Mouse (Mus musculus): ENCODE measurements around the gene Tbc1d4. TPM values are rescaled to one million over a fixed set of nuclear protein-coding genes. Genes with fewer than 3 reads are reported as not detected.

Gene Tbc1d4
- polyA plus RNA-seq, 1 experiment from 2014 or later = 13.0 TPM

GRCm38 (mm10) chr14:101430536-101430935, 178.5 kb downstream of the Tbc1d4 start:
- no peak for DNase-seq
- Histone ChIP-seq H3K4me3 (ENCODE audit: low read depth, low read length) (no peak overlapping the region), H3K27ac (ENCODE audit: low read depth) (no peak overlapping the region), H3K9me3 (ENCODE audit: low read depth, low read length) (no peaks in the 10 kb centered on the region), H3K9ac (no peak overlapping the region), H3K4me2 (no peak overlapping the region), H3K27me3 (ENCODE audit: insufficient read depth, low read length) (no peaks in the 10 kb centered on the region), H3K36me3 (ENCODE audit: insufficient read depth) (no peaks in the 10 kb centered on the region), H3K4me1 (ENCODE audit: insufficient read depth) (no peaks in the 10 kb centered on the region)
- no peak for TF ChIP-seq CTCF (IDR thresholded peaks at IDR 0.05; ENCODE audit: low read depth)
- WGBS = 78% methylated on average over 5 of the region's 5 CpGs
- ATAC-seq (ENCODE audit: insufficient read depth) = no peak

GRCm38 (mm10) chr14:101428805-101429516, 180.0 kb downstream of the Tbc1d4 start:
- peak; percentile 81 for DNase-seq

DNA sequence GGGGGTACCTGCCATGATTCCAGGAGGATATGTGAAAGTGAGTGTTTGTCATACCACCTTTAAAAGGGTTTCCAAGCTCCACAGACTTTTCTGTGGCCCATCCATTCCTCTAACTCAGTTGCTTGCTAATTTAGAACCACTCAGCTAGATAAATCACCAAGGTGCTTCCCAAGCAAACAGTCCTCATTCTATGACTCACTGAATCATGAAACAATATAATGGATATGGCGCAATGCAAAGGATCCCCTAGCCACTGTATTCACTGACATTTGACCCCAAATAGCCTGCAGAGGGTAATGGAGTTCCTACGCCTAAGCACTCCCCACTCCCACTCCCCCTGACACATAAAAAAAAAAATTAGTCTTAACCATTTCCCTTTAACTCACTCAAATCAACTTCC, 191.3 kb downstream of the Tbc1d4 start:
- Histone ChIP-seq H3K27ac (ENCODE audit: low read depth) (no peak overlapping the region), H3K4me2 (no peak overlapping the region), H3K9ac (no peak overlapping the region), H3K4me1 (ENCODE audit: insufficient read depth) (no peaks in the 10 kb centered on the region), H3K4me3 (ENCODE audit: low read depth, low read length) (no peak overlapping the region), H3K9me3 (ENCODE audit: low read depth, low read length) (no peaks in the 10 kb centered on the region), H3K36me3 (ENCODE audit: insufficient read depth) (no peaks in the 10 kb centered on the region), H3K27me3 (ENCODE audit: insufficient read depth, low read length) (no peaks in the 10 kb centered on the region)
- no peak for ATAC-seq (ENCODE audit: insufficient read depth)
- 72% methylated on average over 2 of the region's 2 CpGs for WGBS
- no peak for DNase-seq
- no peak for TF ChIP-seq CTCF (IDR thresholded peaks at IDR 0.05; ENCODE audit: low read depth)

More at GRCm38 (mm10) chr14:101428805-101429516, 180.0 kb downstream of the Tbc1d4 start:
- Histone ChIP-seq H3K27me3 (ENCODE audit: insufficient read depth, low read length) (no peaks in the 10 kb centered on the region), H3K9ac (no peak overlapping the region), H3K27ac (ENCODE audit: low read depth) (no peak overlapping the region), H3K4me3 (ENCODE audit: low read depth, low read length) (no peak overlapping the region), H3K4me2 (no peak overlapping the region), H3K4me1 (ENCODE audit: insufficient read depth) (no peaks in the 10 kb centered on the region), H3K36me3 (ENCODE audit: insufficient read depth) (no peaks in the 10 kb centered on the region), H3K9me3 (ENCODE audit: low read depth, low read length) (no peaks in the 10 kb centered on the region)
- WGBS = 34% methylated on average over 3 of the region's 3 CpGs
- TF ChIP-seq CTCF (IDR thresholded peaks at IDR 0.05; ENCODE audit: low read depth) = peak; percentile 74
- peak; percentile 31; the same call in 1 of the 2 replicates for ATAC-seq (ENCODE audit: insufficient read depth)

Other genes with a start within 250 kb of the Tbc1d4 start
- gene Commd6, start 31.5 kb upstream of the Tbc1d4 start, polyA plus RNA-seq (2014; fragmentation: Nextera tagmentation; extraction: Ambion mirVana) = 75.3 and 88.6 TPM in 2 replicates
- gene Uchl3, start 44.8 kb upstream of the Tbc1d4 start, polyA plus RNA-seq (2014; fragmentation: Nextera tagmentation; extraction: Ambion mirVana) = 150 and 154 TPM in 2 replicates
- 1.2 and 1.5 TPM in 2 replicates for gene Gm9922, start 120.6 kb upstream of the Tbc1d4 start, polyA plus RNA-seq (2014; fragmentation: Nextera tagmentation; extraction: Ambion mirVana)
- gene Lmo7, start 120.8 kb upstream of the Tbc1d4 start, polyA plus RNA-seq (2014; fragmentation: Nextera tagmentation; extraction: Ambion mirVana) = 17.1 and 19.5 TPM in 2 replicates